Mouse (Mus musculus): Measurements from ENCODE around the gene Izumo4. TPM values are rescaled to one million over a fixed set of nuclear protein-coding genes. Genes with fewer than 3 reads are reported as not detected.
A peak's percentile ranks its signal among the peaks of the same experiment; 100 is the strongest.

Gene Izumo4
- polyA plus RNA-seq, 1 experiment: 1.9 TPM

GRCm38 (mm10) chr10:80656130-80656862, 45.7 kb upstream of the Izumo4 start:
- Histone ChIP-seq H3K27me3 (ENCODE audit: control insufficient read depth, insufficient read depth, insufficient read length) (no peaks in the 10 kb centered on the region), H3K79me2 (ENCODE audit: control insufficient read depth, insufficient read depth) (peaks cover 18% of the 10 kb centered on the region), H3K4me3 (peak overlapping the region; percentile 35), H3K4me2 (ENCODE audit: low read depth) (peak overlapping the region; percentile 94), H3ac (ENCODE audit: control insufficient read depth, insufficient read length) (peak overlapping the region; percentile 97), H3K36me3 (ENCODE audit: control insufficient read depth, insufficient read depth) (no peaks in the 10 kb centered on the region)
- no peak for TF ChIP-seq SRF (IDR thresholded peaks at IDR 0.05; ENCODE audit: control insufficient read depth, insufficient read length, low read depth)
- TF ChIP-seq POLR2AphosphoS2 (IDR thresholded peaks at IDR 0.05; ENCODE audit: insufficient read length, low read depth): peak; percentile 73
- peak in 1 of 3 experiments; percentile 1 for TF ChIP-seq MYOD1 (IDR thresholded peaks at IDR 0.05; ENCODE audit: control insufficient read depth in 1 of 3, insufficient read length in 2 of 3, low read depth in 2 of 3)
- no peak for TF ChIP-seq TCF3 (IDR thresholded peaks at IDR 0.05; ENCODE audit: insufficient read length, low read depth)
- peak; percentile 70 for TF ChIP-seq POLR2A (IDR thresholded peaks at IDR 0.05; ENCODE audit: insufficient read length, low read depth)

GRCm38 (mm10) chr10:80656863-80657623, 44.9 kb upstream of the Izumo4 start, which contains the start of gene Btbd2:
TSS of gene Btbd2 (minus strand) at chr10:80657071.
- peaks cover 13% of the 10 kb centered on the region for H3K79me2 ChIP-seq (ENCODE audit: control insufficient read depth, insufficient read depth)
- TF ChIP-seq POLR2AphosphoS2 (IDR thresholded peaks at IDR 0.05; ENCODE audit: insufficient read length, low read depth) (no peak), SRF (IDR thresholded peaks at IDR 0.05; ENCODE audit: control insufficient read depth, insufficient read length, low read depth) (no peak), MAX (IDR thresholded peaks at IDR 0.05; ENCODE audit: low read depth) (no peak), E2F4 (IDR thresholded peaks at IDR 0.05; ENCODE audit: insufficient read depth) (no peak), REST (IDR thresholded peaks at IDR 0.05; ENCODE audit: insufficient read depth, insufficient read length) (no peak), CEBPB (IDR thresholded peaks at IDR 0.05; ENCODE audit: insufficient read depth, poor library complexity, severe bottlenecking) (no peak), USF1 (IDR thresholded peaks at IDR 0.05; ENCODE audit: low read depth) (no peak), MYOD1 (IDR thresholded peaks at IDR 0.05; ENCODE audit: control insufficient read depth in 1 of 3, insufficient read length in 2 of 3, low read depth in 2 of 3) (no peak), TCF12 (IDR thresholded peaks at IDR 0.05; ENCODE audit: insufficient read depth, poor library complexity, severe bottlenecking) (no peak)
- H3K4me3 ChIP-seq: peak within 1 kb of the TSS; percentile 35
- H3K36me3 ChIP-seq (ENCODE audit: control insufficient read depth, insufficient read depth): no peaks in the 10 kb centered on the region
- peak within 1 kb of the TSS; percentile 94 for H3K4me2 ChIP-seq (ENCODE audit: low read depth)
- peak within 1 kb of the TSS; percentile 97 for H3ac ChIP-seq (ENCODE audit: control insufficient read depth, insufficient read length)
- H3K27me3 ChIP-seq (ENCODE audit: control insufficient read depth, insufficient read depth, insufficient read length): no peaks in the 10 kb centered on the region

GRCm38 (mm10) chr10:80658194-80658840, 43.7 kb upstream of the Izumo4 start:
- H3K4me2 ChIP-seq (ENCODE audit: low read depth): no peak overlapping the region
- H3K27me3 ChIP-seq (ENCODE audit: control insufficient read depth, insufficient read depth, insufficient read length): no peaks in the 10 kb centered on the region
- H3ac ChIP-seq (ENCODE audit: control insufficient read depth, insufficient read length): no peak overlapping the region
- no peaks in the 10 kb centered on the region for H3K36me3 ChIP-seq (ENCODE audit: control insufficient read depth, insufficient read depth)
- H3K79me2 ChIP-seq (ENCODE audit: control insufficient read depth, insufficient read depth): peaks cover 13% of the 10 kb centered on the region
- no peak overlapping the region for H3K4me3 ChIP-seq
- TF ChIP-seq E2F4 (IDR thresholded peaks at IDR 0.05; ENCODE audit: insufficient read depth): no peak
- no peak for TF ChIP-seq CEBPB (IDR thresholded peaks at IDR 0.05; ENCODE audit: insufficient read depth, poor library complexity, severe bottlenecking)
- TF ChIP-seq SRF (IDR thresholded peaks at IDR 0.05; ENCODE audit: control insufficient read depth, insufficient read length, low read depth): no peak
- TF ChIP-seq REST (IDR thresholded peaks at IDR 0.05; ENCODE audit: insufficient read depth, insufficient read length): no peak

GRCm38 (mm10) chr10:80658841-80659202, 43.2 kb upstream of the Izumo4 start:
- peak overlapping the region; percentile 13 for H3K4me3 ChIP-seq
- TF ChIP-seq REST (IDR thresholded peaks at IDR 0.05; ENCODE audit: insufficient read depth, insufficient read length): no peak
- TF ChIP-seq POLR2A (IDR thresholded peaks at IDR 0.05; ENCODE audit: insufficient read length, low read depth): no peak
- TF ChIP-seq CEBPB (IDR thresholded peaks at IDR 0.05; ENCODE audit: insufficient read depth, poor library complexity, severe bottlenecking): no peak
- TF ChIP-seq SRF (IDR thresholded peaks at IDR 0.05; ENCODE audit: control insufficient read depth, insufficient read length, low read depth): no peak
- TF ChIP-seq POLR2AphosphoS2 (IDR thresholded peaks at IDR 0.05; ENCODE audit: insufficient read length, low read depth): no peak
- no peak for TF ChIP-seq USF1 (IDR thresholded peaks at IDR 0.05; ENCODE audit: low read depth)
- no peak for TF ChIP-seq TCF12 (IDR thresholded peaks at IDR 0.05; ENCODE audit: insufficient read depth, poor library complexity, severe bottlenecking)
- TF ChIP-seq MYOG (IDR thresholded peaks at IDR 0.05; ENCODE audit: control insufficient read depth in 1 of 3, insufficient read depth in 1 of 3, insufficient read length in 2 of 3, low read depth in 2 of 3): no peak
- no peak for TF ChIP-seq MAX (IDR thresholded peaks at IDR 0.05; ENCODE audit: low read depth)
- TF ChIP-seq MYOD1 (IDR thresholded peaks at IDR 0.05; ENCODE audit: control insufficient read depth in 1 of 3, insufficient read length in 2 of 3, low read depth in 2 of 3): no peak
- no peaks in the 10 kb centered on the region for H3K27me3 ChIP-seq (ENCODE audit: control insufficient read depth, insufficient read depth, insufficient read length)
- H3K36me3 ChIP-seq (ENCODE audit: control insufficient read depth, insufficient read depth): no peaks in the 10 kb centered on the region
- H3ac ChIP-seq (ENCODE audit: control insufficient read depth, insufficient read length): no peak overlapping the region
- H3K4me2 ChIP-seq (ENCODE audit: low read depth): peak overlapping the region; percentile 10
- peaks cover 13% of the 10 kb centered on the region for H3K79me2 ChIP-seq (ENCODE audit: control insufficient read depth, insufficient read depth)

Measured in myocyte (in vitro differentiated cells).